Mouse (Mus musculus) layer of hippocampus, adult 2 months (tissue): ENCODE measurements at regions not wholly inside any gene's neighbourhood (a gene's known extent, or its start where the extent isn't known, plus 50 kb on each side); places are given as distances from the start of the nearest gene placed in this dataset.

ENCODE experiments used
- DNase-seq, 2 experiments: peaks; one replicate each; pipeline ENCODE4 v3.0.0; 2022; ENCODE audit warnings: low spot score in 2 of 2
- H3K27ac ChIP-seq: fragments of 200-600 bp; 2 replicates; pipeline ENCODE4 v1.8.1; 2022
- H3K4me3 ChIP-seq: fragments of 200-600 bp; 2 replicates; pipeline ENCODE4 v1.8.1; 2022; ENCODE audit warnings: mild to moderate bottlenecking
- CTCF ChIP-seq: fragments of 200-600 bp; conservative IDR thresholded peaks from 2 replicates; pipeline ENCODE4 v1.8.1; 2022; ENCODE audit warnings: antibody characterized with exemption, mild to moderate bottlenecking, moderate library complexity

GRCm38 (mm10) chr13:71334925-71335324 lies 493.3 kb upstream of the Adamts16 start:
- H3K27ac ChIP-seq, result no peak overlapping the region
- TF ChIP-seq CTCF, result no peak
- H3K4me3 ChIP-seq, result no peak overlapping the region
- no peak for DNase-seq

GRCm38 (mm10) chr13:71333146-71333545 lies 491.5 kb upstream of the Adamts16 start:
- no peak for DNase-seq
- Histone ChIP-seq H3K4me3 (no peak overlapping the region), H3K27ac (no peak overlapping the region)
- TF ChIP-seq CTCF, result no peak

GRCm38 (mm10) chr13:71330321-71330720 lies 488.7 kb upstream of the Adamts16 start:
- TF ChIP-seq CTCF, result no peak
- Histone ChIP-seq H3K4me3 (no peak overlapping the region), H3K27ac (no peak overlapping the region)
- no peak for DNase-seq

- TF ChIP-seq CTCF, result no peak
- DNase-seq, result no peak
- Histone ChIP-seq H3K27ac (no peak overlapping the region), H3K4me3 (no peak overlapping the region)
These were observed 486.5 kb upstream of the Adamts16 start for GRCm38 (mm10) chr13:71327802-71328753.

- H3K4me3 ChIP-seq, result no peak overlapping the region
- TF ChIP-seq CTCF, result no peak
- H3K27ac ChIP-seq, result no peak overlapping the region
- no peak for DNase-seq
These were observed 478.9 kb upstream of the Adamts16 start for GRCm38 (mm10) chr13:71320489-71320888.

- no peak for TF ChIP-seq CTCF
- no peak overlapping the region for H3K4me3 ChIP-seq
- H3K27ac ChIP-seq, result no peak overlapping the region
- no peak for DNase-seq
These were observed 462.3 kb upstream of the Adamts16 start for GRCm38 (mm10) chr13:71303956-71304355.

- no peak for DNase-seq
- no peak overlapping the region for H3K4me3 ChIP-seq
- TF ChIP-seq CTCF, result no peak
These were observed 434.4 kb upstream of the Adamts16 start for GRCm38 (mm10) chr13:71275991-71276390.

GRCm38 (mm10) chr13:71274139-71274538 lies 432.5 kb upstream of the Adamts16 start:
- no peak for DNase-seq
- H3K27ac ChIP-seq, result no peak overlapping the region
- TF ChIP-seq CTCF, result no peak
- H3K4me3 ChIP-seq, result no peak overlapping the region

More at GRCm38 (mm10) chr13:71275991-71276390, 434.4 kb upstream of the Adamts16 start:
- H3K27ac ChIP-seq, result no peak overlapping the region

- H3K4me3 ChIP-seq, result no peak overlapping the region
- H3K27ac ChIP-seq, result no peak overlapping the region
- TF ChIP-seq CTCF, result no peak
- no peak for DNase-seq
These were observed 431.9 kb upstream of the Adamts16 start for GRCm38 (mm10) chr13:71273485-71273884.

GRCm38 (mm10) chr13:71273067-71273466 lies 431.5 kb upstream of the Adamts16 start:
- no peak for TF ChIP-seq CTCF
- Histone ChIP-seq H3K4me3 (no peak overlapping the region), H3K27ac (no peak overlapping the region)
- no peak for DNase-seq

- no peak for TF ChIP-seq CTCF
- H3K4me3 ChIP-seq, result no peak overlapping the region
- DNase-seq, result no peak
These were observed 430.8 kb upstream of the Adamts16 start for GRCm38 (mm10) chr13:71272431-71272830.

GRCm38 (mm10) chr13:71271727-71272418 lies 430.3 kb upstream of the Adamts16 start:
- H3K27ac ChIP-seq, result peak overlapping the region; percentile 59
- DNase-seq, result peak; percentile 35 to 71
- no peak for TF ChIP-seq CTCF
- no peak overlapping the region for H3K4me3 ChIP-seq

More at GRCm38 (mm10) chr13:71272431-71272830, 430.8 kb upstream of the Adamts16 start:
- peak overlapping the region; percentile 59; the same call in 1 of the 2 replicates for H3K27ac ChIP-seq

GRCm38 (mm10) chr13:71270370-71270769 lies 428.8 kb upstream of the Adamts16 start:
- no peak overlapping the region for H3K4me3 ChIP-seq
- no peak for TF ChIP-seq CTCF
- no peak overlapping the region for H3K27ac ChIP-seq
- DNase-seq, result no peak
